Mouse (Mus musculus) thymus, adult 18-20 months (tissue): ENCODE results near the gene Pnmal1.

ENCODE experiments used
- DNase-seq, 2 experiments: peaks; one replicate each; pipeline ENCODE4 v3.0.0; 2022; ENCODE audit warnings: mixed read lengths in 2 of 2

Gene Pnmal1

GRCm38 (mm10) chr7:16924037-16924834 is 35.2 kb upstream of the Pnmal1 start, which contains the start of gene Calm3:
Calm3 (minus strand) TSS chr7:16924114.
- peak; percentile 99 for DNase-seq

GRCm38 (mm10) chr7:16928341-16928740 is 31.1 kb upstream of the Pnmal1 start:
- no peak for DNase-seq

- no peak for DNase-seq
Measured at GRCm38 (mm10) chr7:16930850-16931249, 28.6 kb upstream of the Pnmal1 start.

GRCm38 (mm10) chr7:16931968-16932627 is 27.4 kb upstream of the Pnmal1 start:
- DNase-seq: peak in 1 of 2 experiments; percentile 65

- DNase-seq: no peak
Measured at GRCm38 (mm10) chr7:16932704-16933577, 26.5 kb upstream of the Pnmal1 start.

- no peak for DNase-seq
Measured at GRCm38 (mm10) chr7:16937312-16937711, 22.2 kb upstream of the Pnmal1 start.

GRCm38 (mm10) chr7:16938117-16938791 is 21.2 kb upstream of the Pnmal1 start:
- DNase-seq: no peak

GRCm38 (mm10) chr7:16940292-16940691 is 19.2 kb upstream of the Pnmal1 start:
- DNase-seq: no peak

- no peak for DNase-seq
Measured at GRCm38 (mm10) chr7:16942861-16943260, 16.6 kb upstream of the Pnmal1 start.

GRCm38 (mm10) chr7:16944061-16944807 is 15.2 kb upstream of the Pnmal1 start, which contains the start of gene Pnmal2:
Pnmal2 (plus strand) TSS chr7:16944682.
- peak; percentile 90 to 91 for DNase-seq

- no peak for DNase-seq
Measured at GRCm38 (mm10) chr7:16944808-16945315, 14.6 kb upstream of the Pnmal1 start.

- no peak for DNase-seq
Measured at GRCm38 (mm10) chr7:16945419-16945818, 14.1 kb upstream of the Pnmal1 start.

GRCm38 (mm10) chr7:16946441-16947348 is 12.8 kb upstream of the Pnmal1 start:
- no peak for DNase-seq

- DNase-seq: no peak
Measured at GRCm38 (mm10) chr7:16947349-16947895, 12.1 kb upstream of the Pnmal1 start.

GRCm38 (mm10) chr7:16947959-16948361 is 11.5 kb upstream of the Pnmal1 start:
- no peak for DNase-seq

GRCm38 (mm10) chr7:16948923-16949458 is 10.5 kb upstream of the Pnmal1 start:
- DNase-seq: no peak

- peak; percentile 44 to 63 for DNase-seq
Measured at GRCm38 (mm10) chr7:16949908-16950841, 9.3 kb upstream of the Pnmal1 start.

- DNase-seq: peak; percentile 66 to 75
Measured at GRCm38 (mm10) chr7:16950861-16951635, 8.4 kb upstream of the Pnmal1 start.
